Mouse (Mus musculus) lung, adult 2 months (tissue): Measurements from ENCODE around the gene Arid3a.

Source experiments
- CTCF ChIP-seq: fragments of 200-500 bp; IDR thresholded peaks from 2 replicates; pipeline ENCODE4 v1.5.1; 2011; ENCODE audit warnings: mild to moderate bottlenecking, low read length, control low read depth; ENCODE audit not compliant: insufficient read depth
- POLR2A ChIP-seq: fragments of 200-500 bp; IDR thresholded peaks from 2 replicates; pipeline ENCODE4 v1.6.1; 2011; ENCODE audit warnings: low read depth, mild to moderate bottlenecking, control low read depth, low read length, borderline replicate concordance; ENCODE audit errors: extremely low read depth

GRCm38 (mm10) chr10:79889386-79889785, 37.5 kb upstream of the Arid3a start:
- TF ChIP-seq CTCF (no peak), POLR2A (no peak)
